Mouse (Mus musculus): Measurements from ENCODE around the gene Fbxo41. TPM values are rescaled to one million over a fixed set of nuclear protein-coding genes. Genes with fewer than 3 reads are reported as not detected.

The Fbxo41 gene
- polyA plus RNA-seq, 1 experiment from 2014 or later = 0.10 TPM

DNA sequence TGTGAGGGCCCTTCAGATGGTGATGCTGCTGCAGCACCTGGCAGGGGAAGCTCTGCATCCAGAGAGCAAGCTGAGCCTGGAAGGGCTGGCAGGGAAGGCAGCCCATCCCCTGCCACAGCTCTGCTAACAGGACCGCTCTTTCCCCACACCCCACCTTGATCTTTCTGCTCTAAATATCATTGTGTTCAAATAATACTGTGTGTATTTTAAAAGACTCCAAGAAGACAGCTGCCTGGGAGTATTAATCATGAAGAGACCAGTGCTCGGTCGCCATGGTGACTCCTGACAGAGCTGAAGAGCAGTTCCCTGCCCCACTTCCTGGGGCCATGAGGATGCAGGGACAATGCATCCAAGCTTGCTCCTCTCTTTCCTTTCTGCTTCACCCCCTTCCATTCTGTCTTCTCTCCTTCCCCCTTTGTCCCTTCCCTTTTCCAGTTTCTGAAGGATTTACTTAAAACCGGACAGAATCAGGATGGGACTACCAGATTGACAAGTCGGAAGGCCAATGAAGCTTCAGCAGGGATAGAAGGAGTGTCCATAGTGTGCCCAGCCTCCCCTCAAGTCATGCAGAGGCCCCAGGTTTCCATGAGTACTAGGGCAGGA lies 15.4 kb upstream of the Fbxo41 start:
- Histone ChIP-seq H3K9ac (ENCODE audit: low read length) (no peak overlapping the region), H3K4me2 (replicated peaks; ENCODE audit: low read depth) (no peak overlapping the region), H3K4me1 (replicated peaks; ENCODE audit: control insufficient read depth, insufficient read depth) (no peaks in the 10 kb centered on the region), H3K27me3 (ENCODE audit: control insufficient read depth, insufficient read depth, low read length) (peaks cover 5% of the 10 kb centered on the region), H3K27ac (replicated peaks) (no peak overlapping the region), H3K9me3 (ENCODE audit: control insufficient read depth, low read length) (no peaks in the 10 kb centered on the region), H3K4me3 (ENCODE audit: low read depth, low read length) (no peak overlapping the region), H3K36me3 (ENCODE audit: control insufficient read depth, insufficient read depth, low read length) (no peaks in the 10 kb centered on the region)
- ATAC-seq (ENCODE audit: low FRiP score, low TSS enrichment) (no peak), DNase-seq (ENCODE audit: low spot score) (no peak)
- TF ChIP-seq EP300 (optimal IDR thresholded peaks at IDR 0.05) = no peak
- no peak for TF ChIP-seq CTCF (IDR thresholded peaks at IDR 0.05; ENCODE audit: low read depth)
- 49% methylated on average over 5 of the region's 5 CpGs for WGBS

- Histone ChIP-seq H3K4me3 (ENCODE audit: low read depth, low read length) (no peak overlapping the region), H3K36me3 (ENCODE audit: control insufficient read depth, insufficient read depth, low read length) (no peaks in the 10 kb centered on the region), H3K4me2 (replicated peaks; ENCODE audit: low read depth) (no peak overlapping the region), H3K9me3 (ENCODE audit: control insufficient read depth, low read length) (no peaks in the 10 kb centered on the region), H3K27ac (replicated peaks) (no peak overlapping the region), H3K27me3 (ENCODE audit: control insufficient read depth, insufficient read depth, low read length) (peaks cover 27% of the 10 kb centered on the region), H3K9ac (ENCODE audit: low read length) (no peak overlapping the region), H3K4me1 (replicated peaks; ENCODE audit: control insufficient read depth, insufficient read depth) (no peaks in the 10 kb centered on the region; the same call in 1 of the 2 replicates)
- 56% methylated on average over 4 of the region's 4 CpGs for WGBS
- ATAC-seq (ENCODE audit: low FRiP score, low TSS enrichment) (no peak), DNase-seq (ENCODE audit: low spot score) (no peak)
- TF ChIP-seq CTCF (IDR thresholded peaks at IDR 0.05; ENCODE audit: low read depth) (no peak), EP300 (optimal IDR thresholded peaks at IDR 0.05) (no peak)
These were observed 13.1 kb upstream of the Fbxo41 start for GRCm38 (mm10) chr6:85515941-85516340.

DNA sequence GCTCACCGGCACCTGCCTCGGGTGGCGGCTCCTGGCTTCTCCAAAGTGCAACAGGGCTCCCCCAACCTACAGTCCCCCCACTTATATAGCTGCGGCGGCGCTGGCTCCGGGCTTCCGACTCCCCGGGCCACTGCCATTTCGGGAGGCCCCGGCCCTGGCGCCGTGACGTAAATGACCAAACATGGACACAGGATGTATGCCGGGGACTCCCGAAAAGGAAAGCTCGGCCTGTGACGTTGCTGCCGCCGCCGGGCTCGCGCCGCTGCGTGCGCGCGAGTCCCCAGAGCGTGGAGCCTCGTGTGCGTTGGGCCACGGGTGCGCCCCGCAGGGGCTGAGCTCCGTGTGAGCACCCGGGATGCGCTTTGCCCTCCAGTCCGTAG lies 10.7 kb upstream of the Fbxo41 start, which contains the start of gene Egr4:
Gene Egr4, minus strand, starts transcription at position 59 of the 380 bp plus-strand sequence.
- Histone ChIP-seq H3K36me3 (ENCODE audit: control insufficient read depth, insufficient read depth, low read length) (no peaks in the 10 kb centered on the region), H3K4me3 (ENCODE audit: low read depth, low read length) (peak within 1 kb of the TSS; percentile 40), H3K27me3 (ENCODE audit: control insufficient read depth, insufficient read depth, low read length) (peaks cover 34% of the 10 kb centered on the region), H3K9me3 (ENCODE audit: control insufficient read depth, low read length) (no peaks in the 10 kb centered on the region), H3K4me2 (replicated peaks; ENCODE audit: low read depth) (peak within 1 kb of the TSS; percentile 70), H3K9ac (ENCODE audit: low read length) (no peak within 1 kb of the TSS), H3K27ac (replicated peaks) (no peak within 1 kb of the TSS), H3K4me1 (replicated peaks; ENCODE audit: control insufficient read depth, insufficient read depth) (no peaks in the 10 kb centered on the region; the same call in 1 of the 2 replicates)
- ATAC-seq (ENCODE audit: low FRiP score, low TSS enrichment) = peak; percentile 50
- WGBS = 1% methylated on average over 38 of the region's 38 CpGs
- DNase-seq (ENCODE audit: low spot score) = peak; percentile 55
- no peak for TF ChIP-seq EP300 (optimal IDR thresholded peaks at IDR 0.05)
- TF ChIP-seq CTCF (IDR thresholded peaks at IDR 0.05; ENCODE audit: low read depth) = no peak

DNA sequence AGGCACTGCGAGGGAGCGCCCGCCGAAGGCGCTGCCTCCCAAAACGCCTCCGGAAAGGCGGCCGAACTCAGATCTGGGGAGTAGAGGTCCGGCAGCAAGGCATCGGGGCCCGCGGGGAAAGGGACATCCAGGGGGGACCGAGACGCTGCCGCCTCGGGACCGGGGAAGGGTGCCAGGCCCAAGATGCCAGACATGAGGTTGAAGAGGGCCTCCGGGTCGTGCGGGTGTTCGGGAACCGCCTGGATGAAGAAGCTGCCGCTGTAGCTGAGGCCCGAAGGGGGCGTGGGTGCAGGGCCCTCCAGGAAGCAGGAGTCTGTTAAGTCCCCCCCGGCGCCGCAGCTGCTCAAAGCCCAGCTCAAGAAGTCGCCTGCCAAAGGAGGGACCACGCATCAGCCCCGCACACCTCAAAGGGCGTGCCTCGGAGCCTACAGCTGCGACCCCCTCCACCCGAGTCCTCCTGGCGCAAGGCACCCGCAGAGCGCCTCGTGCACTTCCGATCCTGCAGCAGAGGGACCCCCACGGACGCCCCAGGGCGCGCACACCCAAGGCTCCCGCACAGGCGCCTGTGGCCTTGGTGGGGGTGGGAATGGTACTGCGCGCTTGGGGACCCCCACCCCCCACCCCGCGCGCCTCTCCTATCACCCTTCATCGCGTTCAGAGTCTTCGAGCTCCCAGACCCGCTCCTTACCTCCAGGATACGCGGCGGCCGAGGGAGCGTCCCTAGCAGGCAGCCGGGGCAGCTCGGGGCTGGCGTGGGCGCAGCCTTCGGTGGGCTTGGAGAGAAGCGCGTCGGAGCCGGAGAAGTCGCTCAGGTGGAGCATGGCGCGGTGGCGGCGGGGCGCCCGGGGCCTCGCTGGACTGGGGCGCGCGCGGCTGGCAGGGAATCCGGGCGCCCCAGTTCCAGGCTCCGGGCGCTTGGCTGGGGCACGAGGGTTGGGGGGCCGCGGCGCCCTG lies 10.1 kb upstream of the Fbxo41 start:
- H3K4me1 ChIP-seq (replicated peaks; ENCODE audit: control insufficient read depth, insufficient read depth) = no peaks in the 10 kb centered on the region; the same call in 1 of the 2 replicates
- DNase-seq (ENCODE audit: low spot score) (no peak), ATAC-seq (ENCODE audit: low FRiP score, low TSS enrichment) (0 out of 2 replicates have a peak, but pooled peaks have one; percentile 27)
- TF ChIP-seq CTCF (IDR thresholded peaks at IDR 0.05; ENCODE audit: low read depth) (no peak), EP300 (optimal IDR thresholded peaks at IDR 0.05) (no peak)
- under 1% methylated on average over 57 of the region's 90 CpGs for WGBS
- no peak overlapping the region for H3K9ac ChIP-seq (ENCODE audit: low read length)
- peaks cover 34% of the 10 kb centered on the region for H3K27me3 ChIP-seq (ENCODE audit: control insufficient read depth, insufficient read depth, low read length)
- peak overlapping the region; percentile 40 for H3K4me3 ChIP-seq (ENCODE audit: low read depth, low read length)
- H3K4me2 ChIP-seq (replicated peaks; ENCODE audit: low read depth) = peak overlapping the region; percentile 70
- no peaks in the 10 kb centered on the region for H3K9me3 ChIP-seq (ENCODE audit: control insufficient read depth, low read length)
- H3K36me3 ChIP-seq (ENCODE audit: control insufficient read depth, insufficient read depth, low read length) = no peaks in the 10 kb centered on the region
- no peak overlapping the region for H3K27ac ChIP-seq (replicated peaks)

GRCm38 (mm10) chr6:85512056-85512440 lies 9.3 kb upstream of the Fbxo41 start:
- DNase-seq (ENCODE audit: low spot score) (no peak), ATAC-seq (ENCODE audit: low FRiP score, low TSS enrichment) (no peak)
- H3K36me3 ChIP-seq (ENCODE audit: control insufficient read depth, insufficient read depth, low read length) = no peaks in the 10 kb centered on the region
- H3K4me3 ChIP-seq (ENCODE audit: low read depth, low read length) = peak overlapping the region; percentile 40
- H3K27ac ChIP-seq (replicated peaks) = no peak overlapping the region
- no peaks in the 10 kb centered on the region; the same call in 1 of the 2 replicates for H3K4me1 ChIP-seq (replicated peaks; ENCODE audit: control insufficient read depth, insufficient read depth)
- 1% methylated on average over 20 of the region's 36 CpGs for WGBS
- H3K27me3 ChIP-seq (ENCODE audit: control insufficient read depth, insufficient read depth, low read length) = peaks cover 34% of the 10 kb centered on the region
- H3K9me3 ChIP-seq (ENCODE audit: control insufficient read depth, low read length) = no peaks in the 10 kb centered on the region
- H3K4me2 ChIP-seq (replicated peaks; ENCODE audit: low read depth) = peak overlapping the region; percentile 37
- H3K9ac ChIP-seq (ENCODE audit: low read length) = no peak overlapping the region
- TF ChIP-seq EP300 (optimal IDR thresholded peaks at IDR 0.05) (no peak), CTCF (IDR thresholded peaks at IDR 0.05; ENCODE audit: low read depth) (no peak)

Data from stomach, postnatal 0 days (tissue).